Mouse (Mus musculus) erythroblast, embryonic 14.5 days (primary cell): ENCODE data around the gene Lpp.

Experiments used
- GATA1 ChIP-seq: IDR thresholded peaks from 2 replicates; pipeline ENCODE4 v1.6.1; 2012; ENCODE audit warnings: low read length, inconsistent platforms, mixed read lengths
- TAL1 ChIP-seq: IDR thresholded peaks from 3 replicates; pipeline ENCODE4 v1.6.1; 2012; ENCODE audit warnings: low read length, inconsistent platforms, mixed read lengths

- TF ChIP-seq GATA1 (no peak), TAL1 (no peak)
Measured at GRCm38 (mm10) chr16:24393556-24394210, 376 bp downstream of the Lpp start.
